Mouse (Mus musculus) intestine, embryonic 16.5 days (tissue): Measurements from ENCODE around the gene Opn3. TPM values are rescaled to one million over a fixed set of nuclear protein-coding genes. Genes with fewer than 3 reads are reported as not detected.

Experiments
- ATAC-seq: fragments of 200-750 bp; cut with Nextera tagmentation; 2 replicates; pipeline ENCODE4 v1.8.0; 2017; ENCODE audit warnings: moderate TSS enrichment, moderate library complexity
- H3K27ac ChIP-seq: fragments of 300-500 bp; sonication (generic); 2 replicates; pipeline ENCODE4 v1.5.1; 2014; ENCODE audit warnings: mild to moderate bottlenecking, low read length
- H3K27me3 ChIP-seq: fragments of 300-500 bp; sonication (generic); replicated peaks from 2 replicates; pipeline ENCODE4 v1.6.1; 2014; ENCODE audit warnings: low read length, control low read depth, mixed read lengths; ENCODE audit not compliant: control insufficient read depth, insufficient read depth
- H3K36me3 ChIP-seq: fragments of 300-500 bp; sonication (generic); 2 replicates; pipeline ENCODE4 v1.6.1; 2014; ENCODE audit warnings: low read length, control low read depth; ENCODE audit not compliant: control insufficient read depth, insufficient read depth
- H3K4me1 ChIP-seq: fragments of 300-500 bp; sonication (generic); 2 replicates; pipeline ENCODE4 v1.6.1; 2014; ENCODE audit warnings: low read length, control low read depth, mixed read lengths; ENCODE audit not compliant: control insufficient read depth, insufficient read depth
- H3K4me2 ChIP-seq: fragments of 300-500 bp; sonication (generic); 2 replicates; pipeline ENCODE4 v1.6.1; 2014; ENCODE audit warnings: low read depth, low read length, control low read depth
- H3K4me3 ChIP-seq: fragments of 300-500 bp; sonication (generic); 2 replicates; pipeline ENCODE4 v1.5.1; 2014; ENCODE audit warnings: mild to moderate bottlenecking, low read length
- H3K9ac ChIP-seq: fragments of 300-500 bp; sonication (generic); 2 replicates; pipeline ENCODE4 v1.6.1; 2014; ENCODE audit warnings: low read depth, low read length
- H3K9me3 ChIP-seq: fragments of 300-500 bp; sonication (generic); 2 replicates; pipeline ENCODE4 v1.6.1; 2016; ENCODE audit warnings: low read length, control low read depth; ENCODE audit not compliant: control insufficient read depth
- WGBS: fragments of 180-500 bp; shearing (Covaris S2); extraction: QIAGEN DNeasy Blood & Tissue Kit; methylation state at CpG from one replicate; pipeline ENCODE4 v1.1.7; 2014; 5-methylcytosine and 5-hydroxymethylcytosine counted together
- polyA plus RNA-seq: library from polyadenylated mRNA; unstranded; fragments of >200 nt; fragmentation: Nextera tagmentation; extraction: Ambion mirVana; gene quantifications from 2 replicates; pipeline ENCODE4 v1.2.1, GENCODE M21; 2015

The Opn3 gene
- polyA plus RNA-seq, 1 experiment from 2014 or later = 5.9 TPM

DNA sequence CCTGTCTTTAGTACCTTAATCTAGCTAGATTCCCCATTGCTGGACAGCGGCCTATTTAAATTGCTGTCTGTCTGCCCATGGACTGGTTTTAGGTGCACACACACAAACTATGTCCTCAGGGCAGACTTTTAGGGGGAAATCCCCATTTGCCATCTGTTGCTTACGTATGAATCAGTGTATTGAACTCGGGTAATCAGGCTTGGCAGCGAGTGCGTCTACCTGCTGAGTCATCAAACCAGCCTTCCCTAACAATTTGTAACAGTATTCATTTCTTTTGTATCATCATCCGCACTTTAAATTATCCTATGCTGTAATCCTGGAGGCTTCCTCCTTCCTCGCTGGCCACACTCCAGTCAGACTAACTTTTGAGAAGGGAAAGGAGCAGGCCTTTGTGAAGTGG, 22.5 kb downstream of the Opn3 start:
- no peaks in the 10 kb centered on the region for H3K27me3 ChIP-seq
- ATAC-seq = no peak
- no peaks in the 10 kb centered on the region for H3K36me3 ChIP-seq
- H3K4me2 ChIP-seq = no peak overlapping the region
- 80% methylated on average over 7 of the region's 7 CpGs for WGBS
- H3K27ac ChIP-seq = no peak overlapping the region
- no peaks in the 10 kb centered on the region for H3K9me3 ChIP-seq
- H3K4me1 ChIP-seq = no peaks in the 10 kb centered on the region
- no peak overlapping the region for H3K4me3 ChIP-seq
- no peak overlapping the region for H3K9ac ChIP-seq

DNA sequence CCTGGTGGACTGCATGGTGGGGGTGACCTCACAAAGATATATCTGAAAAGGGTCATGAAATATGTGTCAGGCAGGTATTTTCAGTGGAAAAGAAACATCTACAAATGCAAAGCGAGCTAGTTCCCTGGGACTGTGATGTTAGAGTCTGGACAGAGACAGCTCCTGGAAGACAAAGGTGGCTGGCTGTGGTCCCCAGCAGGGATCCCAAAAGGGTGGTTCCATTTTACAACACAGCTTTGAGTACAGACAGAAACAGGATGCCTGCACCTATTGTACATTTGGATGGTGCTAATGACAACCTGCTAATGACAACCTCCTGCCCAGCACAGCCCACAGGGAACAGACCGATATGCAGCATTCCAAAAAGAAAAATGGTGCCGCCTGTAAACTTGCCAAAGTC, 23.1 kb downstream of the Opn3 start:
- no peaks in the 10 kb centered on the region for H3K36me3 ChIP-seq
- no peaks in the 10 kb centered on the region for H3K4me1 ChIP-seq
- H3K4me3 ChIP-seq = no peak overlapping the region
- 86% methylated on average over 3 of the region's 3 CpGs for WGBS
- no peaks in the 10 kb centered on the region for H3K9me3 ChIP-seq
- H3K27ac ChIP-seq = no peak overlapping the region
- no peak overlapping the region for H3K4me2 ChIP-seq
- ATAC-seq = no peak
- H3K9ac ChIP-seq = no peak overlapping the region
- H3K27me3 ChIP-seq = no peaks in the 10 kb centered on the region

DNA sequence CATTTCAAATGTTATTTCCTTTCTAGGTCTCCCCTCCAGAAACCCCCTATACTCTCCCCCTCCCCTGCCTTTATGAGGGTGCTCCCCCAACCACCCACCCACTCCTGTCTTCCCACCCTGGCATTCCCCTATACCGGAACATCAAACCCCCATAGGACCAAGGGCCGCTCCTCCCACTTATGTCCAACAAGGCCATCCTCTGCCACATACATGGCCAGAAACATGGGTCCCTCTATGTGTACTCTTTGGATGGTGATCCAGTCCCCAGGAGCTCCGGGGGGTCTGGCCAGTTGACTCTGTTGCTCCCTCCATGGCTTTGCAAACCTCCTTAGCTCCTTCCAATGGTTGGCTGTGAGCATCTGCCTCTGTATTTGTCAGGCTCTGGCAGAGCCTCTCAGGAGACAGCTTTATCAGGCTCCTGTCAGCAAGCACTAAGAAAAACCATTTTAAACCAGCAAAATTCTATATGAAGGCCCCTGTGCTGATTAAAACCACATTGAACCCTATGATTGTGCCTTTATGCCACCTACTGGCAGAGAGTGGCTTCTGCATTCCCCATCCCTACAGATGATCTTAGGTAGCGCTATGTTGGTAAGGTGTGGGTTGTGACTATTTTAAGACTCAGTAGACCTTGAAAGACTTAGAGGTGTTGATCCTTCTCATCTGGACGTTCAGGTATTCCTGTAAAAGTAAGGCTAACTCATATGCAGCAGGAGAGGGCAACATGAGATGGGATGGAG, 23.7 kb downstream of the Opn3 start:
- no peaks in the 10 kb centered on the region for H3K27me3 ChIP-seq
- no peak overlapping the region for H3K27ac ChIP-seq
- ATAC-seq = peak; percentile 64
- no peaks in the 10 kb centered on the region for H3K36me3 ChIP-seq
- H3K4me2 ChIP-seq = no peak overlapping the region
- no peak overlapping the region for H3K9ac ChIP-seq
- WGBS = 77% methylated on average over 5 of the region's 5 CpGs
- H3K9me3 ChIP-seq = no peaks in the 10 kb centered on the region
- H3K4me1 ChIP-seq = no peaks in the 10 kb centered on the region
- H3K4me3 ChIP-seq = no peak overlapping the region

DNA sequence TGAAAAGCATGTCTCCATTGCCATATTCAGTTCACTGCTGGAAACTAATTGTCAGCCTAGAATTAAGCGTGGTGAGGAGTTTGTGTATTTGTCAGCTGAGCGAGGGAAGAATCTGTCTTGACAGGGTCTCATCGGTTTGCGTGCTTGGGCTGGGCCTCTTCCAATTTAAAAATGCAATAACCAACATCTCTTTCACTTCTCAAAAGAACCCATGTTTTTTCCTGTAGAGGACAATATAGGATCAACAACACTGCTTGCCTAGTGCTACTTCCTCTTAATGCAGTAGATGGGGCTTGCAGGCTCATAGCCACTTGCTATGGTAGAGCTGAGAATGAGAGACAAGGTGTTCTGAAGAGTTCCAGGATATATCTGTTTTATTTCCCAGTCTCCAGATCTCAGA, 32.7 kb downstream of the Opn3 start:
- H3K4me2 ChIP-seq = no peak overlapping the region
- H3K4me1 ChIP-seq = no peaks in the 10 kb centered on the region
- no peaks in the 10 kb centered on the region for H3K27me3 ChIP-seq
- H3K4me3 ChIP-seq = no peak overlapping the region
- no peak overlapping the region for H3K27ac ChIP-seq
- H3K9ac ChIP-seq = no peak overlapping the region
- WGBS = 93% methylated on average over 4 of the region's 4 CpGs
- H3K36me3 ChIP-seq = no peaks in the 10 kb centered on the region
- H3K9me3 ChIP-seq = no peaks in the 10 kb centered on the region
- no peak for ATAC-seq

DNA sequence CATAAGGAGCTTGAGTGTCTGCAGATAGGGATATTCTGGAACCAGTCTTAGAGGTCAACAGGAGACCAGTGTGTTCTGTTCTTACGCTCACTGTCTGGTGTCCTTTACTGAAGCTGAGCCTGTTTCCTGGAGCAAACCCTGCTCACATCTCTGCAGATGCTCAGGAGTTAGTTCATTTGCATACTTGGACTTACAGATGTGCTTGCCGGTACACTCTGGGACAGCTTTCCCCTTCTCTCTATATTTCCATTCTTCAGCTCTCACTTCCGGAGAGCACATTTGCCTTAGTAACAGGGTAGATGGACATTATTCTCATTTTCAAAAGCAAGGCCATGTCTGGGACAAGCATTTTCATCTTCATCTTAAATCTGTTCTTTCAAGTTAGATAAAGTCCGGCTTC, 44.0 kb downstream of the Opn3 start:
- ATAC-seq = no peak
- no peak overlapping the region for H3K4me3 ChIP-seq
- no peak overlapping the region for H3K4me2 ChIP-seq
- no peaks in the 10 kb centered on the region for H3K4me1 ChIP-seq
- H3K27me3 ChIP-seq = no peaks in the 10 kb centered on the region
- H3K9ac ChIP-seq = no peak overlapping the region
- no peaks in the 10 kb centered on the region for H3K9me3 ChIP-seq
- no peaks in the 10 kb centered on the region for H3K36me3 ChIP-seq
- H3K27ac ChIP-seq = no peak overlapping the region
- WGBS = 88% methylated on average over 4 of the region's 4 CpGs

DNA sequence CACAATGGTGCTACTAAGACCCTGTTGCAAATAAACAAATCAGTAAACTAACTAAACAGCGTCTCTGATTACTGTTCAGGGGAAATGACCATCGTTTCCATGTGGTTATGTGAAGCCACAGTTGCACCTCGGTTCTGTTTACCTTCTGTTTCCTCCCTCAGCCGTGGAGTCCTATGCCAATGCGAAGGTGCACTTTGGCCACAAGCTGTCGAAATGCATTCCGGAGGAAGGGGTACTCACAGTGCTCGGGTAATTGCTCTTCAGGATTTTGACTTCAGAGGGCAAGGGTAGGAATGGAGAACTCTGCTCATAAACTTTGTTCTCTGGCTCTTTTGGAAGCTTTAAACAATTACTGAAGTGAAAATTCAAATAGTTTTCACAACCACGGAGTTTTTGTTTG, 45.6 kb downstream of the Opn3 start:
- H3K27ac ChIP-seq = no peak overlapping the region
- no peaks in the 10 kb centered on the region for H3K9me3 ChIP-seq
- H3K9ac ChIP-seq = no peak overlapping the region
- H3K4me2 ChIP-seq = no peak overlapping the region
- H3K27me3 ChIP-seq = no peaks in the 10 kb centered on the region
- H3K36me3 ChIP-seq = no peaks in the 10 kb centered on the region
- 33% methylated on average over 9 of the region's 9 CpGs for WGBS
- peak; percentile 89 for ATAC-seq
- H3K4me1 ChIP-seq = no peaks in the 10 kb centered on the region
- no peak overlapping the region for H3K4me3 ChIP-seq

DNA sequence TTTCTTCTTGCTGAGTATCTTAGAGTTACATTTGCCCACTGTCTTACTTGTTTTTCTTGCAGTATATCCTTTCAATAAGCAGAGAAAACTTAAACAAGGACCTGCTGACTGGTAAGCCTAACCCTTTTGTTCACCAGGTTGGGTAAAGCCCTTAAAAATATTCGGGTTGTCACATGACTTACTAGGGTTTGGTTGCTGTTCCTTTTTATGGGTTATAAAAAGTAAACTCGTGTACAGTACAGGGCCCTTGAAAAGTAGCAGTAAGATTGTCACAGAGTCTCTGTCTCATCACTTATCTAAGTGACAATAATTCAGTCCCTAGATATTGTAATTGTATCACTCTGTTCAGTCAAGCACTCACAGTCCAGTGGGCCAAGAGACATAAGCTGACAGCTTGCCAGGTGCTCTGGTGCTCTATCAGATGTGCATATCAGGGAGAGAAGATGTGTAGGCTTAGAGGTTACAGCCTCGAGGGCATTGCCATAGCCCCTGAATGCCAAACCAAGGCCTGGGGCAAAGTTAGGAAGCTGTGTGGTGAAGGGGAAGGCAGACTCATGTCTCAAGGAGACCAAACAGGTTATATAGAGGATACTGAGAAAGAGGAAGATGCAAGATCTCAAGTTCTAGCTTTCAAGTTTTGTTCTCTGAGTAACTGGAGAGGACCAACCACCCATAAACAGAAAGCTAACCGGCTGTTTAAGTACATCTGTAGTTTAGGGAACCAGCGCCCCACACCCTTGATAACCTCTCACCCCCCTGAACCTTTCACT, 48.9 kb downstream of the Opn3 start:
- H3K4me2 ChIP-seq = no peak overlapping the region
- H3K9me3 ChIP-seq = no peaks in the 10 kb centered on the region
- no peak overlapping the region for H3K9ac ChIP-seq
- no peak overlapping the region for H3K27ac ChIP-seq
- no peaks in the 10 kb centered on the region for H3K27me3 ChIP-seq
- H3K36me3 ChIP-seq = no peaks in the 10 kb centered on the region
- WGBS = 63% methylated on average over 5 of the region's 5 CpGs
- no peak overlapping the region for H3K4me3 ChIP-seq
- H3K4me1 ChIP-seq = no peaks in the 10 kb centered on the region
- ATAC-seq = no peak

DNA sequence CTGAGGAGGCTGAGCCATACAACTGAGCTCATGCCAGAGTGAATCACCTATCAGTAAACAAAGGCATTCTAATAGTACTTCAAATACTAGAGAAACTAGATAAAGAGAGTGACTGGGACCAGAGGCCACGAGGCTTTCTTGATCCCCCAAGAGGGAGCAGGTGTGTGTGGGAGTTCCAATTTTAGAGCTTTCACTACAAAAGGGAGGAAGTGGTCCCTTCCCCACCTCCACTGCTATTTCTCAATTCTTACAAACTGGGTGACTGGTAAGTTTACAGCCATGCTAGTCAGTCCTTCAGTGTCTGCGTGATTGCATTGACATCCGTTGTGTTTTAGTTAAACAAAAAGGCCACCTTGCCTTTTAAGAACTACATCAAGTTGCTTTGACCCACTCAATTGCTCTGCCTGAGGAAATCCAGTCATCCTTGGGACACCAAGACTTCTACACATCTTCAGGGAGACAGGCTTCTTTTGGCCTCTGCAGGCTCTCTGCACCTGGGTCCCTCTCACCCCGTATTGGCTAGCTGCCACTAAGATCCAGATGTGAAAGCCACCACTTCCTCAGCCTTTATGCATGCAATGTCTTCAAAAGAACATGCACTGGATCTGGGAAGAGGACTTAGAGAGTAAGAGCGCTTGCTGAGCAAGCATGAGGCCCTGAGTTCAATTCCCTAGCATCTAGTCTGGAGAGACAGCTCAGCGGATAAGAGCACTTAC, 52.0 kb downstream of the Opn3 start:
- Histone ChIP-seq H3K4me3 (no peak overlapping the region), H3K4me2 (no peak overlapping the region), H3K4me1 (no peaks in the 10 kb centered on the region), H3K9ac (no peak overlapping the region), H3K27me3 (no peaks in the 10 kb centered on the region), H3K27ac (no peak overlapping the region), H3K36me3 (no peaks in the 10 kb centered on the region), H3K9me3 (no peaks in the 10 kb centered on the region)
- WGBS = 74% methylated on average over 6 of the region's 6 CpGs
- no peak for ATAC-seq

DNA sequence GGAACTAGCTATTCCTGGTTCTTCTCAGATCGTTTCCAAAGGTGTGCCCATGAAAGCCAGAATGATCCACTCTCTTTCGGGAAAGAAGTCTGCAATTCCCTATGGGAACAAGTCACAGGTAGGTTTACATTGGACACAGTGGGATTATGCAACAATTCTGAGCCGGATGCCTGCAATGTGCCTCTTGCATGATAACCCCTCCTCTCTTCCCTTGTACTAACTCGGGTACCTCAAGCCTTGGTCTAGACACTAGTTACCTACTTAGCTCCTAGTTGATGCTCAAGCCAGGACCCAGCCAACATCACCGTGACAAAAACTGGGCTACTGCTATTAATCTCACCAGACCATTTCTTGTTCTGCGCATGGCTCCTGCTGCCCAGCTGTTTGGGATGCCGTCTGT, 53.5 kb downstream of the Opn3 start:
- no peaks in the 10 kb centered on the region for H3K9me3 ChIP-seq
- H3K9ac ChIP-seq = no peak overlapping the region
- WGBS = 83% methylated on average over 7 of the region's 7 CpGs
- no peak overlapping the region for H3K27ac ChIP-seq
- no peak overlapping the region for H3K4me3 ChIP-seq
- no peaks in the 10 kb centered on the region for H3K4me1 ChIP-seq
- no peaks in the 10 kb centered on the region for H3K27me3 ChIP-seq
- no peaks in the 10 kb centered on the region for H3K36me3 ChIP-seq
- no peak overlapping the region for H3K4me2 ChIP-seq
- ATAC-seq = no peak
